Mouse (Mus musculus) midbrain, embryonic 12.5 days (tissue): Measurements from ENCODE around the gene Olfr194. TPM values are rescaled to one million over a fixed set of nuclear protein-coding genes. Genes with fewer than 3 reads are reported as not detected.

ENCODE experiments used
- ATAC-seq: fragments of 200-750 bp; cut with Nextera tagmentation; 2 replicates; pipeline ENCODE4 v1.8.0; 2017; ENCODE audit warnings: low read depth, moderate TSS enrichment, moderate library complexity; ENCODE audit not compliant: low FRiP score
- H3K27ac ChIP-seq: fragments of 300-500 bp; sonication (generic); replicated peaks from 2 replicates; pipeline ENCODE4 v1.5.1; 2016; ENCODE audit warnings: mild to moderate bottlenecking
- H3K27me3 ChIP-seq: fragments of 300-500 bp; sonication (generic); 2 replicates; pipeline ENCODE4 v1.6.1; 2016; ENCODE audit warnings: mild to moderate bottlenecking
- H3K36me3 ChIP-seq: fragments of 300-500 bp; sonication (generic); 2 replicates; pipeline ENCODE4 v1.6.1; 2016
- H3K4me1 ChIP-seq: fragments of 300-500 bp; sonication (generic); 2 replicates; pipeline ENCODE4 v1.6.1; 2016
- H3K4me2 ChIP-seq: fragments of 300-500 bp; sonication (generic); replicated peaks from 2 replicates; pipeline ENCODE4 v1.6.1; 2016; ENCODE audit warnings: mild to moderate bottlenecking, moderate library complexity
- H3K4me3 ChIP-seq: fragments of 300-500 bp; sonication (generic); 2 replicates; pipeline ENCODE4 v1.5.1; 2016; ENCODE audit warnings: mild to moderate bottlenecking
- H3K9ac ChIP-seq: fragments of 300-500 bp; sonication (generic); replicated peaks from 2 replicates; pipeline ENCODE4 v1.6.1; 2016; ENCODE audit warnings: mild to moderate bottlenecking, moderate library complexity
- H3K9me3 ChIP-seq: fragments of 300-500 bp; sonication (generic); 2 replicates; pipeline ENCODE4 v1.6.1; 2016; ENCODE audit warnings: mild to moderate bottlenecking
- polyA plus RNA-seq: library from polyadenylated mRNA; unstranded; fragments of >200 nt; fragmentation: Nextera tagmentation; extraction: Ambion mirVana; gene quantifications from 2 replicates; pipeline ENCODE4 v1.2.1, GENCODE M21; 2016

Gene Olfr194
- polyA plus RNA-seq, 1 experiment from 2014 or later = not detected

- Histone ChIP-seq H3K4me1 (no peaks in the 10 kb centered on the region), H3K9ac (no peak overlapping the region)
These were observed 49.1 kb downstream of the Olfr194 start for GRCm38 (mm10) chr16:59071755-59072154.

More at GRCm38 (mm10) chr16:59071755-59072154, 49.1 kb downstream of the Olfr194 start:
- no peak overlapping the region for H3K27ac ChIP-seq
- no peaks in the 10 kb centered on the region for H3K36me3 ChIP-seq
- H3K4me2 ChIP-seq = no peak overlapping the region
- H3K27me3 ChIP-seq = no peaks in the 10 kb centered on the region
- no peak for ATAC-seq
- H3K4me3 ChIP-seq = no peak overlapping the region
- no peaks in the 10 kb centered on the region for H3K9me3 ChIP-seq

Other genes starting within 250 kb of the Olfr194 start
- not detected in 2 replicates for gene Olfr177, start 246.3 kb downstream of the Olfr194 start, polyA plus RNA-seq
- not detected in 2 replicates for gene Olfr178, start 229.0 kb downstream of the Olfr194 start, polyA plus RNA-seq
- gene Olfr181, start 192.3 kb downstream of the Olfr194 start, polyA plus RNA-seq = not detected in 2 replicates
- not detected in 2 replicates for gene Olfr180, start 191.7 kb downstream of the Olfr194 start, polyA plus RNA-seq
- not detected in 2 replicates for gene Olfr183, start 125.7 kb downstream of the Olfr194 start, polyA plus RNA-seq
- not detected in 2 replicates for gene Olfr186, start 90.8 kb downstream of the Olfr194 start, polyA plus RNA-seq
- not detected in 2 replicates for gene Olfr187, start 81.3 kb downstream of the Olfr194 start, polyA plus RNA-seq
- not detected in 2 replicates for gene Olfr190, start 43.1 kb downstream of the Olfr194 start, polyA plus RNA-seq
- gene Olfr191, start 31.2 kb downstream of the Olfr194 start, polyA plus RNA-seq = not detected in 2 replicates
- gene Olfr193, start 9.2 kb downstream of the Olfr194 start, polyA plus RNA-seq = not detected in 2 replicates
- gene Olfr195, start 26.0 kb upstream of the Olfr194 start, polyA plus RNA-seq = not detected in 2 replicates
- gene Olfr196, start 49.4 kb upstream of the Olfr194 start, polyA plus RNA-seq = not detected in 2 replicates
- not detected in 2 replicates for gene Olfr198, start 82.5 kb upstream of the Olfr194 start, polyA plus RNA-seq
- not detected in 2 replicates for gene Olfr199, start 98.7 kb upstream of the Olfr194 start, polyA plus RNA-seq
- not detected in 2 replicates for gene Olfr201, start 151.6 kb upstream of the Olfr194 start, polyA plus RNA-seq
- not detected in 2 replicates for gene Olfr202, start 165.7 kb upstream of the Olfr194 start, polyA plus RNA-seq
- not detected in 2 replicates for gene Olfr203, start 177.8 kb upstream of the Olfr194 start, polyA plus RNA-seq
- not detected in 2 replicates for gene Olfr204, start 197.2 kb upstream of the Olfr194 start, polyA plus RNA-seq
- gene Olfr205, start 210.1 kb upstream of the Olfr194 start, polyA plus RNA-seq = not detected in 2 replicates
- not detected in 2 replicates for gene Olfr206, start 228.2 kb upstream of the Olfr194 start, polyA plus RNA-seq
- not detected in 2 replicates for gene Olfr209, start 242.9 kb upstream of the Olfr194 start, polyA plus RNA-seq